Mouse (Mus musculus): ENCODE data around the gene Gm6217. TPM values are rescaled to one million over a fixed set of nuclear protein-coding genes. Genes with fewer than 3 reads are reported as not detected.

The Gm6217 gene
- polyA plus RNA-seq, 1 experiment, result not detected

Other genes with a start within 250 kb of the Gm6217 start
- gene Mff, start 206.5 kb downstream of the Gm6217 start, polyA plus RNA-seq (2012; rRNA removed), result 137 and 151 TPM in 2 replicates
- gene Tm4sf20, start 162.9 kb downstream of the Gm6217 start, polyA plus RNA-seq (2012; rRNA removed), result 0.59 and 0.61 TPM in 2 replicates
- not detected in 2 replicates for gene Gm47791, start 160.2 kb downstream of the Gm6217 start, polyA plus RNA-seq (2012; rRNA removed)
- gene Agfg1, start 91.9 kb downstream of the Gm6217 start, polyA plus RNA-seq (2012; rRNA removed), result 30.5 TPM in 2 replicates
- 1.1 and 1.7 TPM in 2 replicates for gene A030005L19Rik, start 18.1 kb downstream of the Gm6217 start, polyA plus RNA-seq (2012; rRNA removed)
- gene A030014E15Rik, start 6.5 kb downstream of the Gm6217 start, polyA plus RNA-seq (2012; rRNA removed), result not detected in 2 replicates
- not detected in 2 replicates for gene A030003K21Rik, start 12.0 kb upstream of the Gm6217 start, polyA plus RNA-seq (2012; rRNA removed)
- gene Gm7544, start 24.6 kb upstream of the Gm6217 start, polyA plus RNA-seq (2012; rRNA removed), result not detected in 2 replicates
- not detected in 2 replicates for gene Gm47955, start 28.9 kb upstream of the Gm6217 start, polyA plus RNA-seq (2012; rRNA removed)
- gene Gm47959, start 69.1 kb upstream of the Gm6217 start, polyA plus RNA-seq (2012; rRNA removed), result not detected in 2 replicates
- 2.3 and 3.2 TPM in 2 replicates for gene Slc19a3, start 107.0 kb upstream of the Gm6217 start, polyA plus RNA-seq (2012; rRNA removed)
- gene Krtap28-10, start 111.1 kb upstream of the Gm6217 start, polyA plus RNA-seq (2012; rRNA removed), result not detected in 2 replicates
- not detected in 2 replicates for gene Gm47969, start 113.5 kb upstream of the Gm6217 start, polyA plus RNA-seq (2012; rRNA removed)
- gene A030005K14Rik, start 128.0 kb upstream of the Gm6217 start, polyA plus RNA-seq (2012; rRNA removed), result not detected in 2 replicates
- not detected in 2 replicates for gene Krtap28-13, start 129.5 kb upstream of the Gm6217 start, polyA plus RNA-seq (2012; rRNA removed)
- gene Ccl20, start 185.4 kb upstream of the Gm6217 start, polyA plus RNA-seq (2012; rRNA removed), result not detected in 2 replicates
- 2.5 and 4.4 TPM in 2 replicates for gene Daw1, start 228.4 kb upstream of the Gm6217 start, polyA plus RNA-seq (2012; rRNA removed)

All from urinary bladder, adult 2 months (tissue).